Mouse (Mus musculus) neural tube, embryonic 12.5 days (tissue): ENCODE measurements around the gene Enthd1. TPM values are rescaled to one million over a fixed set of nuclear protein-coding genes. Genes with fewer than 3 reads are reported as not detected.

Experiments
- ATAC-seq: fragments of 200-750 bp; cut with Nextera tagmentation; 2 replicates; pipeline ENCODE4 v1.8.0; 2017; ENCODE audit warnings: low read depth, mild to moderate bottlenecking, moderate TSS enrichment, moderate library complexity; ENCODE audit not compliant: low FRiP score
- H3K27ac ChIP-seq: fragments of 300-500 bp; sonication (generic); 2 replicates; pipeline ENCODE4 v1.5.1; 2016
- H3K27me3 ChIP-seq: fragments of 300-500 bp; sonication (generic); replicated peaks from 2 replicates; pipeline ENCODE4 v1.6.1; 2016; ENCODE audit warnings: mild to moderate bottlenecking
- H3K36me3 ChIP-seq: fragments of 300-500 bp; sonication (generic); 2 replicates; pipeline ENCODE4 v1.6.1; 2016; ENCODE audit warnings: mild to moderate bottlenecking
- H3K4me1 ChIP-seq: fragments of 300-500 bp; sonication (generic); 2 replicates; pipeline ENCODE4 v1.6.1; 2016
- H3K4me2 ChIP-seq: fragments of 300-500 bp; sonication (generic); replicated peaks from 2 replicates; pipeline ENCODE4 v1.6.1; 2016; ENCODE audit warnings: mild to moderate bottlenecking
- H3K4me3 ChIP-seq: fragments of 300-500 bp; sonication (generic); 2 replicates; pipeline ENCODE4 v1.5.1; 2016
- H3K9ac ChIP-seq: fragments of 300-500 bp; sonication (generic); 2 replicates; pipeline ENCODE4 v1.6.1; 2016; ENCODE audit warnings: mild to moderate bottlenecking
- H3K9me3 ChIP-seq: fragments of 300-500 bp; sonication (generic); 2 replicates; pipeline ENCODE4 v1.6.1; 2016; ENCODE audit warnings: mild to moderate bottlenecking
- WGBS: fragments of 180-500 bp; shearing (Covaris S2); methylation state at CpG from one replicate; pipeline ENCODE4 v1.1.7; 2016; 5-methylcytosine and 5-hydroxymethylcytosine counted together
- polyA plus RNA-seq: library from polyadenylated mRNA; unstranded; fragments of >200 nt; fragmentation: Nextera tagmentation; extraction: Ambion mirVana; gene quantifications from 2 replicates; pipeline ENCODE4 v1.2.1, GENCODE M21; 2016

Enthd1 gene
- polyA plus RNA-seq, 1 experiment from 2014 or later: not detected

- no peak for ATAC-seq
- Histone ChIP-seq H3K27me3 (no peaks in the 10 kb centered on the region), H3K4me1 (no peaks in the 10 kb centered on the region), H3K4me2 (no peak overlapping the region), H3K9ac (no peak overlapping the region), H3K36me3 (no peaks in the 10 kb centered on the region), H3K9me3 (no peaks in the 10 kb centered on the region), H3K4me3 (no peak overlapping the region), H3K27ac (no peak overlapping the region)
- 76% methylated on average over 7 of the region's 7 CpGs for WGBS
These were observed 154.3 kb downstream of the Enthd1 start for GRCm38 (mm10) chr15:80410661-80411060.

GRCm38 (mm10) chr15:80407873-80408272, 157.1 kb downstream of the Enthd1 start:
- 46% methylated on average over 1 of the region's 1 CpGs for WGBS
- H3K27ac ChIP-seq: no peak overlapping the region
- no peaks in the 10 kb centered on the region for H3K27me3 ChIP-seq

More at GRCm38 (mm10) chr15:80407873-80408272, 157.1 kb downstream of the Enthd1 start:
- ATAC-seq: no peak
- Histone ChIP-seq H3K4me1 (no peaks in the 10 kb centered on the region), H3K36me3 (no peaks in the 10 kb centered on the region), H3K9me3 (0 out of 2 replicates have a peak, but pooled peaks cover 3% of the 10 kb centered on the region), H3K9ac (no peak overlapping the region), H3K4me2 (no peak overlapping the region), H3K4me3 (no peak overlapping the region)

Other genes starting within 250 kb of the Enthd1 start
- 1.8 and 2.0 TPM in 2 replicates for gene Grap2, start 7.4 kb upstream of the Enthd1 start, polyA plus RNA-seq
- 0.29 and 0.57 TPM in 2 replicates for gene Fam83f, start 106.7 kb upstream of the Enthd1 start, polyA plus RNA-seq
- gene Tnrc6b, start 146.2 kb upstream of the Enthd1 start, polyA plus RNA-seq: 42.9 and 49.3 TPM in 2 replicates